Mouse (Mus musculus): ENCODE results near the gene Vhl. TPM values are rescaled to one million over a fixed set of nuclear protein-coding genes. Genes with fewer than 3 reads are reported as not detected.

The Vhl gene
- polyA plus RNA-seq, 3 experiments from 2014 or later = 9.9 to 12.3 (median 12.0) TPM

GRCm38 (mm10) chr6:113624989-113625770 lies 1.4 kb downstream of the Vhl start:
- ATAC-seq = no peak

GRCm38 (mm10) chr6:113630322-113630721 lies 6.6 kb downstream of the Vhl start:
- ATAC-seq = no peak

- ATAC-seq = no peak
These were observed 9.1 kb downstream of the Vhl start for GRCm38 (mm10) chr6:113632863-113633262.

- ATAC-seq = peak; percentile 98
These were observed 14.7 kb downstream of the Vhl start, which contains the start of gene Irak2 for GRCm38 (mm10) chr6:113638302-113639040. Gene Irak2 (plus strand): TSS chr6:113638467.

- ATAC-seq = no peak
These were observed 15.4 kb downstream of the Vhl start for GRCm38 (mm10) chr6:113639201-113639600.

GRCm38 (mm10) chr6:113642605-113643004 lies 18.8 kb downstream of the Vhl start:
- no peak for ATAC-seq

GRCm38 (mm10) chr6:113643021-113643420 lies 19.3 kb downstream of the Vhl start:
- no peak for ATAC-seq

GRCm38 (mm10) chr6:113643967-113644366 lies 20.2 kb downstream of the Vhl start:
- no peak for ATAC-seq

GRCm38 (mm10) chr6:113644808-113645207 lies 21.0 kb downstream of the Vhl start:
- ATAC-seq = peak; percentile 65

- ATAC-seq = no peak
These were observed 25.8 kb downstream of the Vhl start for GRCm38 (mm10) chr6:113649346-113650196.

GRCm38 (mm10) chr6:113650197-113650640 lies 26.5 kb downstream of the Vhl start:
- ATAC-seq = no peak

GRCm38 (mm10) chr6:113651626-113652025 lies 27.9 kb downstream of the Vhl start:
- ATAC-seq = no peak

GRCm38 (mm10) chr6:113653551-113653950 lies 29.8 kb downstream of the Vhl start:
- ATAC-seq = no peak

GRCm38 (mm10) chr6:113654102-113654501 lies 30.3 kb downstream of the Vhl start:
- no peak for ATAC-seq

- ATAC-seq = peak; percentile 62
These were observed 31.1 kb downstream of the Vhl start for GRCm38 (mm10) chr6:113654753-113655397.

GRCm38 (mm10) chr6:113655475-113655874 lies 31.7 kb downstream of the Vhl start:
- ATAC-seq = no peak

- no peak for ATAC-seq
These were observed 33.1 kb downstream of the Vhl start for GRCm38 (mm10) chr6:113656847-113657246.

GRCm38 (mm10) chr6:113658226-113658625 lies 34.5 kb downstream of the Vhl start:
- no peak for ATAC-seq

GRCm38 (mm10) chr6:113659648-113660491 lies 36.1 kb downstream of the Vhl start:
- no peak for ATAC-seq

GRCm38 (mm10) chr6:113660492-113661352 lies 37.0 kb downstream of the Vhl start:
- peak; percentile 65 for ATAC-seq
